Mouse (Mus musculus): ENCODE data around the gene Tmem217. TPM values are rescaled to one million over a fixed set of nuclear protein-coding genes. Genes with fewer than 3 reads are reported as not detected.

The Tmem217 gene
- polyA plus RNA-seq, 1 experiment from 2014 or later: 0.39 TPM

DNA sequence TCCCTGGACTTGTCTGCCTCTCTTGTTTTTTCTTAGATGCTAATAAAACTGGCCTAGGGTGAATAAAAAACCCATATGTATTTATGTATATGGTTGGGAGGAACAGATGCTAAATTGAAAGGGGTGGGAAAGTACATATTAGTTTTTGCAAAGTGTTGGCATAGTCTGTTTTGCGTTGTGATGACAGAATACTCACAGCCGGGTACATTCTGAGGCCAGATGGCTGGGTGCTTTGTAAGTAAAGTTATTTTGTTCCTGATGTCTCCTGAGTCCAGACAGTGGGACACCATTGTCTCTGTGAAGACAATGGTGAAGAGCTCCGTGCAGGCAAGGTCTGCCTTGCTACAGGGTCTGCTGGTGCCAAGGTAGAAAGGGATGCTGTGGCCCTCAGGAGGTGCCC is 32.6 kb upstream of the Tmem217 start:
- Histone ChIP-seq H3K9me3 (ENCODE audit: control insufficient read depth, low read length) (no peaks in the 10 kb centered on the region), H3K4me1 (ENCODE audit: control insufficient read depth, insufficient read depth, low read length) (peaks cover 11% of the 10 kb centered on the region), H3K4me2 (ENCODE audit: low read depth, low read length) (no peak overlapping the region), H3K9ac (replicated peaks; ENCODE audit: low read depth, low read length) (no peak overlapping the region), H3K4me3 (ENCODE audit: low read depth, low read length) (no peak overlapping the region), H3K27me3 (ENCODE audit: control insufficient read depth, insufficient read depth, low read length) (no peaks in the 10 kb centered on the region), H3K27ac (ENCODE audit: low read depth, low read length) (no peak overlapping the region), H3K36me3 (ENCODE audit: control insufficient read depth, insufficient read depth, low read length) (peaks cover 15% of the 10 kb centered on the region)
- ATAC-seq (ENCODE audit: low read depth): no peak
- 79% methylated on average over 3 of the region's 3 CpGs for WGBS

DNA sequence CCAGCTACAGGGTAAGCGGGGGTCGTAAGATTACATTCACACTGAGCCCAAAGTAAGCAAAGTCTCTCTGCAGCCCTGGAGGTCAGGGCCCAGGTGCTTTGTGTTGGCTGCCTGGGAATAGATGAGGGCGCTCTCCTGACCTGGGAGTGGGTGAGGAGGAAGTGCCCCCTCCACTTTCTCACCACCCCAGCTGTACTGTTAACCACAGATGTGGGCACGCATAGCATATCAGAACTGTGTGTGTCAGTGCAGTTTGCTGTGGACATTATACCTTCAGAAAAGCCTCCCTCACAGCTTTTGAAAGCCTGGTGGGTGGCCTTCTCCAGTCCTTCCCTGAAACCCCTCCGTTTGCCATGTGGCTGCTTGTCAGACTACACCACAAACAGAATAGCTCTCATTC is 32.1 kb upstream of the Tmem217 start:
- ATAC-seq (ENCODE audit: low read depth): no peak
- 86% methylated on average over 5 of the region's 5 CpGs for whole genome bisulfite sequencing
- H3K36me3 ChIP-seq (ENCODE audit: control insufficient read depth, insufficient read depth, low read length): peaks cover 18% of the 10 kb centered on the region

DNA sequence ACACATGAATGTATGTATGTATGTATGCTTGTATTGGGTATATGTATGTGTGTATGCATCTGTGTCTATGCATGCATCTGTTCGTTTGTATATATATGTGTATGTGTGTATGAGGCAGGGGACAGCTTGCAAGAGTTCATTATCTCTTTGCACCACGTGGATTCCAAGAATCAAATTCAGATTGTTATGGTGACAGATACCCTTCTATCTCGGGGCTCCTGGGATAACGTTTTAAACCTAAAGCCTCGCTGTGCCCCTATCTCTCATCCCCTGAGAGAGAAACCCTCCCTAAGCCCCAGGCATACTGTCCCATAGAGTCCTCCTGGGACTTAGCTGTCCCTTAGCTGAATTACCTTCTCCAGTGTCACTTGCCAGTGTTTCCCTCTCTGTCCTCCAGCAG is 31.4 kb upstream of the Tmem217 start:
- no peak overlapping the region for H3K4me2 ChIP-seq (ENCODE audit: low read depth, low read length)
- peaks cover 24% of the 10 kb centered on the region for H3K36me3 ChIP-seq (ENCODE audit: control insufficient read depth, insufficient read depth, low read length)
- H3K4me1 ChIP-seq (ENCODE audit: control insufficient read depth, insufficient read depth, low read length): no peaks in the 10 kb centered on the region
- ATAC-seq (ENCODE audit: low read depth): no peak
- H3K27ac ChIP-seq (ENCODE audit: low read depth, low read length): no peak overlapping the region
- H3K27me3 ChIP-seq (ENCODE audit: control insufficient read depth, insufficient read depth, low read length): no peaks in the 10 kb centered on the region
- no peak overlapping the region for H3K9ac ChIP-seq (replicated peaks; ENCODE audit: low read depth, low read length)
- 89% methylated on average over 5 of the region's 5 CpGs for WGBS
- H3K4me3 ChIP-seq (ENCODE audit: low read depth, low read length): no peak overlapping the region
- H3K9me3 ChIP-seq (ENCODE audit: control insufficient read depth, low read length): no peaks in the 10 kb centered on the region

More for the DNA sequence above, 32.1 kb upstream of the Tmem217 start:
- no peak overlapping the region for H3K9ac ChIP-seq (replicated peaks; ENCODE audit: low read depth, low read length)
- no peaks in the 10 kb centered on the region for H3K9me3 ChIP-seq (ENCODE audit: control insufficient read depth, low read length)
- no peak overlapping the region for H3K4me2 ChIP-seq (ENCODE audit: low read depth, low read length)
- H3K27ac ChIP-seq (ENCODE audit: low read depth, low read length): no peak overlapping the region
- H3K27me3 ChIP-seq (ENCODE audit: control insufficient read depth, insufficient read depth, low read length): no peaks in the 10 kb centered on the region
- H3K4me3 ChIP-seq (ENCODE audit: low read depth, low read length): no peak overlapping the region
- H3K4me1 ChIP-seq (ENCODE audit: control insufficient read depth, insufficient read depth, low read length): peaks cover 6% of the 10 kb centered on the region

DNA sequence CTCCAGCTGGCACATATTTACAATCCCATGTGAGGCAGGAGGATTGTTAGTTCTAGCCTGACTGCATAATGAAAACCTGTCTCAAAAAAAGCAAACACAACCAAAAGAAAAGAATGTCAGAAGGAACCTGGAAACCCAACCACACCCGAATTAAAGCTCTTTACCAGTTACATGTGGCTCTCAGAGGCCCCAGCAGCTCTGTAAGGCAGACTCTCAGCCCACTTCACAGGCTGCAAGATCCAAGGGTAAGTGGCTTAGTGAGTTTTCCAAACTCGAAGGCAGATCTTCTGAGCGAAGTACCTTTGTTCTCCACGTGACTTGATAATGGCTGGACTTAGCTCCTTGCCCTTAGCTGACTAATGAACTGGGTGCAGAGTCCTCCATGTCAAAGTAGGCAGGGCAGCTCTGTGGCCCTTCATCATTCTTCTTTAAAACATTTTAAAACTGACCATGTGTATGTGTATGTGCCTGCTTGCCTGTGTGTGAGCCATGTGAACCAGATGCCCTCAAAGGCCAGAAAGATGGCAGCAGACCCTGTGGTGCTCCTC is 27.5 kb upstream of the Tmem217 start:
- Histone ChIP-seq H3K4me3 (ENCODE audit: low read depth, low read length) (no peak overlapping the region), H3K9ac (replicated peaks; ENCODE audit: low read depth, low read length) (no peak overlapping the region), H3K36me3 (ENCODE audit: control insufficient read depth, insufficient read depth, low read length) (peaks cover 42% of the 10 kb centered on the region), H3K27me3 (ENCODE audit: control insufficient read depth, insufficient read depth, low read length) (no peaks in the 10 kb centered on the region), H3K4me1 (ENCODE audit: control insufficient read depth, insufficient read depth, low read length) (no peaks in the 10 kb centered on the region), H3K27ac (ENCODE audit: low read depth, low read length) (no peak overlapping the region), H3K4me2 (ENCODE audit: low read depth, low read length) (no peak overlapping the region), H3K9me3 (ENCODE audit: control insufficient read depth, low read length) (no peaks in the 10 kb centered on the region)
- 90% methylated on average over 4 of the region's 4 CpGs for WGBS
- ATAC-seq (ENCODE audit: low read depth): no peak

DNA sequence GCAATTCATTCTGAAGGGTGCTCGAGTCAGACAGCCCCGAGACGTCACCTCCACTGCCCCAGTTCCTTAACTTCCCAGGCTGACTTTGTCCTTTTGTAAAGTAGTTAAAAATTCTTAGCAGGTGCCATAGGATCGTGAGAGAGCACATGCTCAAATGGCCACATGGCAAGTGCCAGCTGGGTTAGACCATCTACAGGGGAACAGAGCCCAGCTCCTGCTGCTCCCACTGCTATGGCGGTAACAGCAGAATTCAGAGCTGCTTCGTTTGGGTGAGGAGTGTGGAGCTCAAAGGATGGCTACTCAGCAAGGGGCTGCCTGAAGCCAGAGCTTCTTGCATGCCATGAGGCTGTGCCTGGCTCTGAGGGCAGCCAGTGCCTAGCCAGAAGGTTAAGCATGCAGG is 17.6 kb upstream of the Tmem217 start:
- Histone ChIP-seq H3K4me3 (ENCODE audit: low read depth, low read length) (no peak overlapping the region), H3K9me3 (ENCODE audit: control insufficient read depth, low read length) (no peaks in the 10 kb centered on the region), H3K27ac (ENCODE audit: low read depth, low read length) (no peak overlapping the region), H3K4me1 (ENCODE audit: control insufficient read depth, insufficient read depth, low read length) (no peaks in the 10 kb centered on the region), H3K9ac (replicated peaks; ENCODE audit: low read depth, low read length) (no peak overlapping the region), H3K4me2 (ENCODE audit: low read depth, low read length) (no peak overlapping the region), H3K36me3 (ENCODE audit: control insufficient read depth, insufficient read depth, low read length) (peaks cover 22% of the 10 kb centered on the region), H3K27me3 (ENCODE audit: control insufficient read depth, insufficient read depth, low read length) (no peaks in the 10 kb centered on the region)
- 85% methylated on average over 6 of the region's 6 CpGs for WGBS
- no peak for ATAC-seq (ENCODE audit: low read depth)

DNA sequence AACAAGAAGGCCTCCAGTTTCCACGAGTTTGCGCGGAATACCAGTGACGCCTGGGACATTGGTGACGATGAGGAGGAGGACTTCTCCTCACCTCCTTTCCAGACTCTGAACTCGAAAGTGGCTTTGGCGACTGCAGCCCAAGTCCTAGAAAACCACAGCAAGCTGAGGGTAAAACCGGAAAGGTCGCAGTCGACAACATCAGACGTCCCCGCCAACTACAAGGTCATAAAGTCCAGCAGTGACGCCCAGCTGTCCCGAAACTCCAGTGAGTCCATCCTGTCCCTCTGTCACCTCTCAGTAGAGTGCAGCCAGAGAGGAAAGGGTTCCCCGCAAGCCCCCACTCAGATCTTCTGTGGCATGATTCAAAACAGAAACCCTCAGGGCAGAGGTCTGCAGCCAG is 16.2 kb upstream of the Tmem217 start:
- Histone ChIP-seq H3K4me2 (ENCODE audit: low read depth, low read length) (no peak overlapping the region), H3K9me3 (ENCODE audit: control insufficient read depth, low read length) (no peaks in the 10 kb centered on the region), H3K4me1 (ENCODE audit: control insufficient read depth, insufficient read depth, low read length) (no peaks in the 10 kb centered on the region), H3K27me3 (ENCODE audit: control insufficient read depth, insufficient read depth, low read length) (no peaks in the 10 kb centered on the region), H3K9ac (replicated peaks; ENCODE audit: low read depth, low read length) (no peak overlapping the region), H3K4me3 (ENCODE audit: low read depth, low read length) (no peak overlapping the region), H3K36me3 (ENCODE audit: control insufficient read depth, insufficient read depth, low read length) (peaks cover 19% of the 10 kb centered on the region; the same call in 1 of the 2 replicates), H3K27ac (ENCODE audit: low read depth, low read length) (no peak overlapping the region)
- WGBS: 93% methylated on average over 15 of the region's 15 CpGs
- ATAC-seq (ENCODE audit: low read depth): no peak

DNA sequence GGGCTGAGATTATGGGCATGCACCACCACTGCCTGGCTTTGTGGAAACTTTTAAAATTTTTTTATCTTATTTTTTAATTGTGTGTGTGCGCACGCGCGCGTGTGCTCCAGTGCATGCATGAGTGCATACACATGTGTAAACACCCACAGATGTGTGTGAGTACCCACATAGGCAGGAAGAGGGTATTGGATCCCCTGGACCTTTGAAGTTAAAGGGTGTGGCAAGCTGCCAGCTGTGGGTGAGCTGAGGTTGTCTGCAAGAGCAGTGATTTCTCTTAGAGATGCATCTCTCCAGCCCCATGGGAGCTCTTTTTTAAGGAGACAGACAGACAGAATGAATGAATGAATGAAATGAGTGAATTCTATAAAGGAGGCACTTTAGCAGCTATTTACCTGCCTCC is 13.3 kb upstream of the Tmem217 start:
- Histone ChIP-seq H3K4me1 (ENCODE audit: control insufficient read depth, insufficient read depth, low read length) (no peaks in the 10 kb centered on the region), H3K27ac (ENCODE audit: low read depth, low read length) (no peak overlapping the region), H3K9me3 (ENCODE audit: control insufficient read depth, low read length) (no peaks in the 10 kb centered on the region), H3K9ac (replicated peaks; ENCODE audit: low read depth, low read length) (no peak overlapping the region), H3K36me3 (ENCODE audit: control insufficient read depth, insufficient read depth, low read length) (peaks cover 2% of the 10 kb centered on the region; the same call in 1 of the 2 replicates), H3K4me2 (ENCODE audit: low read depth, low read length) (no peak overlapping the region), H3K4me3 (ENCODE audit: low read depth, low read length) (no peak overlapping the region), H3K27me3 (ENCODE audit: control insufficient read depth, insufficient read depth, low read length) (no peaks in the 10 kb centered on the region)
- WGBS: 96% methylated on average over 5 of the region's 5 CpGs
- no peak for ATAC-seq (ENCODE audit: low read depth)

DNA sequence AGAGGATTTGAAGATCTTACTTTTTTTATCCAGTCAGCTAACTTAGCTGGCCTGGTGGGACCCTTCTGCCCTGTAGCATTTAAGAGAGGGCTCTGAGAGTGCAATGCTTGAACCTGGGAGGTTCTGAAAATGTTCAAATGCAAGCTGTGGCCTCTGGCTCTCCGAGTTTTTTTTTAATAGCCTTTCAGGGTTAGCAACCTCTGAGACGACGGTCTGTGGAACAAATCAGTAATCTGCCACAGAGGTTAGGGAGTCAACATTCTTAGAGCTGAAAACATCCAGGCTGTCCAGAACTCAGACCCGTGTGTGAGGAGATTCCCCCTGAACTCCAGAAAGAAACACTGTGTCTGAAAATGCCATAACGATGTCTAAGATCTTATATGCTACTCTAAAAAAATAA is 6.3 kb upstream of the Tmem217 start:
- no peaks in the 10 kb centered on the region for H3K36me3 ChIP-seq (ENCODE audit: control insufficient read depth, insufficient read depth, low read length)
- no peaks in the 10 kb centered on the region; the same call in 1 of the 2 replicates for H3K9me3 ChIP-seq (ENCODE audit: control insufficient read depth, low read length)
- H3K4me1 ChIP-seq (ENCODE audit: control insufficient read depth, insufficient read depth, low read length): no peaks in the 10 kb centered on the region
- ATAC-seq (ENCODE audit: low read depth): no peak
- no peak overlapping the region for H3K27ac ChIP-seq (ENCODE audit: low read depth, low read length)
- H3K4me2 ChIP-seq (ENCODE audit: low read depth, low read length): no peak overlapping the region
- no peak overlapping the region for H3K9ac ChIP-seq (replicated peaks; ENCODE audit: low read depth, low read length)
- WGBS: 74% methylated on average over 5 of the region's 5 CpGs
- H3K4me3 ChIP-seq (ENCODE audit: low read depth, low read length): no peak overlapping the region
- H3K27me3 ChIP-seq (ENCODE audit: control insufficient read depth, insufficient read depth, low read length): no peaks in the 10 kb centered on the region

DNA sequence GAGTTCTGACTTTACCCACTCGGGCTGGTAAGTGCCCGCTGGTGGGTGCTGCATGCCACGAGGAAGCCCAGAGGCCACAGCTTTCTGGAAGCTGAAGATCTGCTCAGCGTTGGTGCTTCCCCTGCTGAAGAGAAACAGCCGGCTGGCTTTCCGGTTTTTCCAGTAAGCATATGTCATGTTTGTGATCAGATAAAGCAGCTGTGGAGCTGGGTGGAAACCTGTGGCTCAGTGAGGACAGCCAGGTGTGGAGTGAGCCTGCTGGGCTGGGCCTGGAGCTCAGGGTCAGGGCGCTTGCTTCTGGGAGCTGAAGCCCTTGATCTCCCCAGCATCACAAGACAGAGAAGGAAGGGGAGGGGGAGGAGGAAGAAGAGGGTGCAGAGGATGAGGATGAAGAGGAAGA is 4.7 kb upstream of the Tmem217 start:
- ATAC-seq (ENCODE audit: low read depth): no peak
- Histone ChIP-seq H3K9ac (replicated peaks; ENCODE audit: low read depth, low read length) (no peak overlapping the region), H3K9me3 (ENCODE audit: control insufficient read depth, low read length) (no peaks in the 10 kb centered on the region; the same call in 1 of the 2 replicates), H3K4me1 (ENCODE audit: control insufficient read depth, insufficient read depth, low read length) (no peaks in the 10 kb centered on the region), H3K4me2 (ENCODE audit: low read depth, low read length) (no peak overlapping the region), H3K36me3 (ENCODE audit: control insufficient read depth, insufficient read depth, low read length) (no peaks in the 10 kb centered on the region), H3K27ac (ENCODE audit: low read depth, low read length) (no peak overlapping the region), H3K4me3 (ENCODE audit: low read depth, low read length) (no peak overlapping the region), H3K27me3 (ENCODE audit: control insufficient read depth, insufficient read depth, low read length) (no peaks in the 10 kb centered on the region)
- WGBS: 81% methylated on average over 7 of the region's 7 CpGs

Data from neural tube, embryonic 14.5 days (tissue).